Mouse (Mus musculus) embryonic fibroblast, embryonic 13.5 days (primary cell): ENCODE results near the gene Hspa5.

Experiments used
- CTCF ChIP-seq: IDR thresholded peaks from 2 replicates; pipeline ENCODE4 v1.5.1; 2011; ENCODE audit warnings: mild to moderate bottlenecking, control low read depth, low read length, moderate library complexity, borderline replicate concordance; ENCODE audit not compliant: insufficient read depth
- POLR2A ChIP-seq: IDR thresholded peaks from 2 replicates; pipeline ENCODE4 v1.6.1; 2011; ENCODE audit warnings: low read depth, mild to moderate bottlenecking, control low read depth, low read length, moderate library complexity

GRCm38 (mm10) chr2:34762174-34762573 lies 9.6 kb upstream of the Hspa5 start:
- TF ChIP-seq CTCF: no peak
- no peak for TF ChIP-seq POLR2A
